Mouse (Mus musculus): ENCODE results near the gene Dbx2. TPM values are rescaled to one million over a fixed set of nuclear protein-coding genes. Genes with fewer than 3 reads are reported as not detected.
A peak's percentile ranks its signal among the peaks of the same experiment; 100 is the strongest.

Dbx2 gene
- polyA plus RNA-seq, 1 experiment from 2014 or later = 13.7 TPM

DNA sequence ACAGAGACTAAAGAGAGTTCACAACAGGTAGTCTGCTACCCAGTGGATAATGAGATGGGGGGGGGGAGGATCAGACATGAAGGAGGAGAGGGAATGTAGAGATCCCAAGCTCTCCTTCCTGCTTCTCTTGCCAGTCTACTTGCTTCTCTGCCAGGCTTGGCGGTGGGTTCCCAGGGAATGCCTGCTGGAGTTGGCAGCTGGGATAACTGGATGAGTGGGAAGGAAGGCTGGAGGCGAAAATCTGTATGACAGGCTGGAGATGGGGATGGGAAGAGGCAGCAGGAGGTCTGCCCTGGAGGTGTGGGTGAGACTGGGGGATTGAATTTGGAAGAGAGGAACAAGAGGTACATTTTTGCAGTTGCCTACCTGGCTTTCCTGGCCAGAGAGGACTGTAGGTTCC, 19.4 kb upstream of the Dbx2 start:
- Histone ChIP-seq H3K27ac (ENCODE audit: low read depth, low read length) (no peak overlapping the region), H3K4me2 (ENCODE audit: low read depth, low read length) (no peak overlapping the region), H3K9me3 (ENCODE audit: control insufficient read depth, low read length) (no peaks in the 10 kb centered on the region), H3K27me3 (ENCODE audit: control insufficient read depth, insufficient read depth, low read length) (no peaks in the 10 kb centered on the region), H3K4me3 (ENCODE audit: low read depth, low read length) (no peak overlapping the region), H3K4me1 (ENCODE audit: control insufficient read depth, insufficient read depth, low read length) (no peaks in the 10 kb centered on the region), H3K36me3 (ENCODE audit: control insufficient read depth, insufficient read depth, low read length) (no peaks in the 10 kb centered on the region), H3K9ac (replicated peaks; ENCODE audit: low read depth, low read length) (no peak overlapping the region)
- ATAC-seq (ENCODE audit: low read depth) = no peak
- 81% methylated on average over 2 of the region's 2 CpGs for WGBS

DNA sequence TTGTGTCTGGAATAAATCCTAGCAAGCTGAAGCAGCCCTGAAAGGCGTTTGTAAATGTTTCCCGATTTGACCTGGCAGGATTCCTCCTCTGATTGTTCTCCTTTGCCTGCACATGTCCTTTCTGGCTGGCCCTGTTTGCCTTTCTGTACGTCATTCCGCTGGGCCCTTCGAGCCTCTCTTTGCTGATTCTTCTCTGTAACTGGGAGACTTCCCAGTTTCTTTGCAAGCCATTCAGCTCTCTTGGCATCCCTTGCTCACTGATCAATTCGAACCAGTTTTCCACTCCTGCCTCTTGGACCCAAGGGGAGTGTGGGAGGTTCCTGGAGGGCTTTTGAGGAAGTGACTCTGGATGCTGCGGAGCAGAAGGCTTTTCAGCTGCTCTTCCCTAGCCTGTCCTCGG, 11.4 kb upstream of the Dbx2 start:
- Histone ChIP-seq H3K27ac (ENCODE audit: low read depth, low read length) (no peak overlapping the region), H3K4me3 (ENCODE audit: low read depth, low read length) (no peak overlapping the region), H3K4me1 (ENCODE audit: control insufficient read depth, insufficient read depth, low read length) (no peaks in the 10 kb centered on the region), H3K4me2 (ENCODE audit: low read depth, low read length) (no peak overlapping the region), H3K9ac (replicated peaks; ENCODE audit: low read depth, low read length) (no peak overlapping the region), H3K36me3 (ENCODE audit: control insufficient read depth, insufficient read depth, low read length) (no peaks in the 10 kb centered on the region), H3K9me3 (ENCODE audit: control insufficient read depth, low read length) (no peaks in the 10 kb centered on the region), H3K27me3 (ENCODE audit: control insufficient read depth, insufficient read depth, low read length) (no peaks in the 10 kb centered on the region)
- ATAC-seq (ENCODE audit: low read depth) = no peak
- 37% methylated on average over 8 of the region's 8 CpGs for WGBS

DNA sequence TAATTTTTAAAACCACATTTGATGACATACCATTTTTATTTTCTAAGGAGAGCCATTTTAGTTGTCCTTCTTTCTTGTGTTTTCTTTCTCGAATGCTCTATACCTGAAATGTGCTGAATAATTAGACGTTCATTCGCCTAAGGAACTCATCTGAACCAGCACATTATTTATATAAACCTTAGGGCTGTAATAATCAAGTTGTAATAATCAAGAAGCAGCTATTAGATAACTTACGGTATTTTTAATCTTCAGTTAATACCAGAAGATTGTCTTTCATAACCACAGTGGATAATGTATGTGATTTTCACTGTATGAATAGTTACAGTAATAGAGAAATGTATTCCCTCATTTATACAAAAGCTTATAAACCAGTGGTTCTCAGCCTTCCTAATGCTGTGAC, 9.2 kb upstream of the Dbx2 start:
- no peaks in the 10 kb centered on the region for H3K36me3 ChIP-seq (ENCODE audit: control insufficient read depth, insufficient read depth, low read length)
- H3K27ac ChIP-seq (ENCODE audit: low read depth, low read length) = no peak overlapping the region
- 94% methylated on average over 4 of the region's 4 CpGs for WGBS
- no peak for ATAC-seq (ENCODE audit: low read depth)
- H3K27me3 ChIP-seq (ENCODE audit: control insufficient read depth, insufficient read depth, low read length) = 0 out of 2 replicates have a peak, but pooled peaks cover 3% of the 10 kb centered on the region
- no peaks in the 10 kb centered on the region for H3K4me1 ChIP-seq (ENCODE audit: control insufficient read depth, insufficient read depth, low read length)
- H3K9me3 ChIP-seq (ENCODE audit: control insufficient read depth, low read length) = no peaks in the 10 kb centered on the region
- H3K4me3 ChIP-seq (ENCODE audit: low read depth, low read length) = no peak overlapping the region
- H3K9ac ChIP-seq (replicated peaks; ENCODE audit: low read depth, low read length) = no peak overlapping the region
- H3K4me2 ChIP-seq (ENCODE audit: low read depth, low read length) = no peak overlapping the region

DNA sequence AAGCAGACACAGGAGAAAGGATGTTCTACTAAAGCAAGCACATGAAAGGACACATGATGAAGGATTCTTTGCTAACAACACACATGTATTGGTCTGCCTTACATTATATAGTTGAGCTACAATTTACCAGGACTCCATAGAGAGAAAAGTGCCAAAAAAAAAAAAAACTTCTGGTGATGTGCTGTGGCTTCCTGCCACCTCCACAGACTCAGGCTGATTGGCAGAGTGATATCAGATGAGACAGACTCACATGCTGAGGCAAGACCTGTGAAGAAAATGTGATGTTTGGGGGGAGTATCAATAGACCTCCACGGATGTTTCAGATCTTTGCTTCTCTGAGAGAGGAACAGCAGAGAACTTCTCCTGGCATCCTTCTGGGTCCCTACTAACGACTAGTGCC, 6.0 kb upstream of the Dbx2 start:
- WGBS = 80% methylated on average over 2 of the region's 2 CpGs
- Histone ChIP-seq H3K9me3 (ENCODE audit: control insufficient read depth, low read length) (no peaks in the 10 kb centered on the region), H3K4me2 (ENCODE audit: low read depth, low read length) (no peak overlapping the region), H3K4me3 (ENCODE audit: low read depth, low read length) (no peak overlapping the region), H3K27me3 (ENCODE audit: control insufficient read depth, insufficient read depth, low read length) (peaks cover 15% of the 10 kb centered on the region; the same call in 1 of the 2 replicates), H3K4me1 (ENCODE audit: control insufficient read depth, insufficient read depth, low read length) (no peaks in the 10 kb centered on the region), H3K36me3 (ENCODE audit: control insufficient read depth, insufficient read depth, low read length) (no peaks in the 10 kb centered on the region), H3K9ac (replicated peaks; ENCODE audit: low read depth, low read length) (no peak overlapping the region), H3K27ac (ENCODE audit: low read depth, low read length) (no peak overlapping the region)
- no peak for ATAC-seq (ENCODE audit: low read depth)

DNA sequence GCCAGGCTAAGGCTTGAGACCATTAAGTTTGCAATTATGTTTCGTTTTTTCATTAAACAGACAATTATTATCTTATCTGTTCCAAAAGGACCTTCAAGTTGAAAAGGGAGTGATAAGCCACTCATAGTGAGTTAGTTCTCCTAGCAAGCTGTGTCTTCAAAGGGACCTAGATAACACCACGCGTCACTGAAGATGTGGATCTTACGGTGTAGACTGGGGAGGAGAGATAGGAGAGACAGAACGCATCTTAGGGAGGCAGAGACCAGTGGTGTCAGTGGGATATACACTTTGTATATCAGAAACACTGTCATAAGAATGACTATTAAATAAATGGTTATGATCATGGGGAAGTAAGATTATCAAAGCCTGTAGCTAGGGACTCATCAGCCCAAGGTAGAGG, 4.6 kb upstream of the Dbx2 start:
- Histone ChIP-seq H3K27me3 (ENCODE audit: control insufficient read depth, insufficient read depth, low read length) (peaks cover 22% of the 10 kb centered on the region; the same call in 1 of the 2 replicates), H3K4me3 (ENCODE audit: low read depth, low read length) (no peak overlapping the region), H3K36me3 (ENCODE audit: control insufficient read depth, insufficient read depth, low read length) (no peaks in the 10 kb centered on the region), H3K27ac (ENCODE audit: low read depth, low read length) (no peak overlapping the region), H3K9me3 (ENCODE audit: control insufficient read depth, low read length) (no peaks in the 10 kb centered on the region), H3K9ac (replicated peaks; ENCODE audit: low read depth, low read length) (no peak overlapping the region), H3K4me1 (ENCODE audit: control insufficient read depth, insufficient read depth, low read length) (no peaks in the 10 kb centered on the region), H3K4me2 (ENCODE audit: low read depth, low read length) (no peak overlapping the region)
- 95% methylated on average over 5 of the region's 5 CpGs for WGBS
- ATAC-seq (ENCODE audit: low read depth) = no peak

DNA sequence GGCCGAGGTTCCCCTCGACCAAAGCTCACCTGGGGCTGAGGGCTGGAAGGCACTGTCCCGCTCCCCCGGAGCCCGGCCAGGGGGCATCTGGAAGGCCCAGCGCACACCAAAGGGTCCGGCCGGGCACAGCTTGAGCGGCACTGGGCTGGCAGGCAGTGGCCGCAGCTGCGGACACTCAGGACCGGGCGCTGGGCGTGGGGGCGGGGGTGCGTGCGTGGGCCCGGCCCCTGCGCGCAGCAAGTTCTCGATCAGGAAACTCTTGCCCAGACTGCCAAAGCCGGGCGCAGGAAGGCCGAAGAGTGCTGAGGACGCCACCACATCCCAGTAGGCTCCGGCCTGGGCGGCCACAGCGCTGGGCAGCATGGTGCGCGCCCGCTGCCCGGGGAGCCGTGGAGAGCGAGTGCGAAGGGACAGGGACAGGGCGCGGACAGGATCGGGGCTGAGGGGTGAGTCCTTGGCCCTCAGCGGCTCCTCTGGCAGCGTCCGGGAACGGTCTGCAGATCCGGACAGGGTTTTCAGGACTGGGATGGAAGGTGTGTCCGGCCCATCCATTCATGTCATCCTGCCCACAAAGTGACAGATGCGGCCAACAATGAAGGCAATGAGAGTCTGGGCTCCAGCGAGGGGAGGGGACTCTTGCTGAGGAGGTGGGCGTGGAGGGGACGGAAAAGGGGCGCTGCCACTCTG, 1.4 kb downstream of the Dbx2 start:
- Histone ChIP-seq H3K4me2 (ENCODE audit: low read depth, low read length) (peak overlapping the region; percentile 45), H3K4me3 (ENCODE audit: low read depth, low read length) (peak overlapping the region; percentile 31), H3K27me3 (ENCODE audit: control insufficient read depth, insufficient read depth, low read length) (peaks cover 64% of the 10 kb centered on the region), H3K36me3 (ENCODE audit: control insufficient read depth, insufficient read depth, low read length) (no peaks in the 10 kb centered on the region), H3K27ac (ENCODE audit: low read depth, low read length) (no peak overlapping the region), H3K9ac (replicated peaks; ENCODE audit: low read depth, low read length) (peak overlapping the region; percentile 29; the same call in 1 of the 2 replicates), H3K4me1 (ENCODE audit: control insufficient read depth, insufficient read depth, low read length) (peaks cover 8% of the 10 kb centered on the region; the same call in 1 of the 2 replicates), H3K9me3 (ENCODE audit: control insufficient read depth, low read length) (no peaks in the 10 kb centered on the region)
- under 1% methylated on average over 43 of the region's 49 CpGs for WGBS
- peak; percentile 34; the same call in 1 of the 2 replicates for ATAC-seq (ENCODE audit: low read depth)

DNA sequence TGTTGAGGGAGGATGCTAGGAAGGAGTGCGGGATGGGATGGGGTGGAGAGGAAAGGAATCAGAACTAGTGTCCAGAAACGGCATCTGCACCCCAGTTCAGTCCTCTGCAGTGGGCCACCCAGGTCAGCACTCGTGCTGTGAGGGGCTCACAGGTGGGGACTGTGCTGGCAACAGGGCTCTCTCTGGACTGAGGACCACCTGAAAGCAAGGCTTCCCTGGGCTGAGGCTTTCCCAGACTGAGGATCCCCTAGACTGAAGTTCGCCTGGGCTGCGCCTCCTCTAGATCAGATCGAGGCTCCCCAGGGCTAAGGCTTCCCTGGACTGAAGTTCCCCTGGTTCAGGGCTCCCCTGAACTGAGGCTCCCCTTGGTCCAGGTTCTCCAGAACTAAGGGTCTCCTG, 1.9 kb downstream of the Dbx2 start:
- no peaks in the 10 kb centered on the region for H3K9me3 ChIP-seq (ENCODE audit: control insufficient read depth, low read length)
- no peaks in the 10 kb centered on the region for H3K36me3 ChIP-seq (ENCODE audit: control insufficient read depth, insufficient read depth, low read length)
- H3K4me2 ChIP-seq (ENCODE audit: low read depth, low read length) = peak overlapping the region; percentile 45
- WGBS = 7% methylated on average over 5 of the region's 6 CpGs
- H3K4me1 ChIP-seq (ENCODE audit: control insufficient read depth, insufficient read depth, low read length) = peaks cover 8% of the 10 kb centered on the region; the same call in 1 of the 2 replicates
- peaks cover 63% of the 10 kb centered on the region for H3K27me3 ChIP-seq (ENCODE audit: control insufficient read depth, insufficient read depth, low read length)
- no peak for ATAC-seq (ENCODE audit: low read depth)
- peak overlapping the region; percentile 29; the same call in 1 of the 2 replicates for H3K9ac ChIP-seq (replicated peaks; ENCODE audit: low read depth, low read length)
- H3K27ac ChIP-seq (ENCODE audit: low read depth, low read length) = no peak overlapping the region
- peak overlapping the region; percentile 31 for H3K4me3 ChIP-seq (ENCODE audit: low read depth, low read length)

DNA sequence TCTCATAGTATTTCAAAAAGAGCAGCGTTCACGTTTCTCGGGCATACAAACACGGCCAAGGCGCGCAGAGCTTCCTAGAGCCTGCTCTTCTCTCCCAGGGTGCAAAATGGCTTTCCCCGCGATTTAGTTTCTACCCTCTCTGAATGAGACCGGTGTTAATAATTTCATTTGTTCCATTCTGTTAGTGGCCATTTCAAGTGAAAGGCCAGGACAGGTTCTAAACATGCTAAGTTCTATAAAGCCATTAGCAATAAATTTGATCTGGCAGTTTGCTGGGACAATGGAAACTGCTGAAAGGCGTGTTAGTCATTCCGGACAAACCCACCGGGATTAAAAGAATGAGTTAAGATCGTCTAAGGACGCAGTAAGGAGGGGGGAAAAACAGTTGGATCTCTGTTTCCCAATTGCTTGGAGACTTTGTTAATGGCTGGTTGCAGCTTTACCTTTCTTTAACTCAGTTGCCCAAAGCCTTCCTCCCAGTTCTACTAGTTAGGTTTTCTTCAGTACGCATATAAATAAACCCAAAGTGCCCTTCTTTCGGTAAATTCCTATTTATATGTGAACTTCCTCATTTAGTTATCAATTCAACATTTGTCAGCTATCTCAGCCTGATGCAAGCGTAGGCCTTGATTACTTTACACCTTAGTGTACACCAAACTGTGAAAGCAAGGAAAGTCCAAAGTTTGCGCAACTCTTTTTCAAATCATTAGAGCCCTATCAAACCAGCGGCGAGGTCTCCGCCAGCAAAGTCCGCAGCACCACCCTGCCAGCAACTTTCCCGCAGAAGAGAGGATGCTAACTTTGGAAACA, 2.7 kb downstream of the Dbx2 start:
- Histone ChIP-seq H3K4me1 (ENCODE audit: control insufficient read depth, insufficient read depth, low read length) (peaks cover 8% of the 10 kb centered on the region; the same call in 1 of the 2 replicates), H3K4me2 (ENCODE audit: low read depth, low read length) (no peak overlapping the region; the same call in 1 of the 2 replicates), H3K9me3 (ENCODE audit: control insufficient read depth, low read length) (no peaks in the 10 kb centered on the region), H3K9ac (replicated peaks; ENCODE audit: low read depth, low read length) (no peak overlapping the region), H3K36me3 (ENCODE audit: control insufficient read depth, insufficient read depth, low read length) (no peaks in the 10 kb centered on the region), H3K27me3 (ENCODE audit: control insufficient read depth, insufficient read depth, low read length) (peaks cover 63% of the 10 kb centered on the region), H3K27ac (ENCODE audit: low read depth, low read length) (no peak overlapping the region), H3K4me3 (ENCODE audit: low read depth, low read length) (peak overlapping the region; percentile 31; the same call in 1 of the 2 replicates)
- WGBS = 2% methylated on average over 23 of the region's 23 CpGs
- ATAC-seq (ENCODE audit: low read depth) = no peak

DNA sequence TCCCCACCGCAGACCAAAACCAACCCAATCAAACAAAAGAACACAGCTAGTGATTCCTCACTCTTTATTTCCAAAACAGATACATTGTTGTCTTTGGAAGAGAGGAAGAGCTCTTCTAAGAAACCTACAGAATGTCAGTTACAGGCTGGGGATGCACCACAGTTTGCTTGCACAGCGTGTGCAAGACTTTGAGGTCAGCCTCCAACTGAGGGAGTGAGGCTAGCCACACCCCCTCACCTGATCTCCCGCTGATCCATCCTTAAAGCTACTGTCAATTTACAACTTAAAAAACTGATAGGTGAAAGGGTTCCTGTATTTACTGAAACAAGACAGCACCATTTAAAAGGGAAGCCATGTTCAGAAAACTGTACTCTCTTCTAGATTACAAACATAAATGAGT, 3.9 kb downstream of the Dbx2 start:
- no peak overlapping the region for H3K27ac ChIP-seq (ENCODE audit: low read depth, low read length)
- H3K9ac ChIP-seq (replicated peaks; ENCODE audit: low read depth, low read length) = no peak overlapping the region
- ATAC-seq (ENCODE audit: low read depth) = no peak
- no peak overlapping the region for H3K4me2 ChIP-seq (ENCODE audit: low read depth, low read length)
- 2% methylated on average over 3 of the region's 3 CpGs for WGBS
- H3K9me3 ChIP-seq (ENCODE audit: control insufficient read depth, low read length) = no peaks in the 10 kb centered on the region
- H3K36me3 ChIP-seq (ENCODE audit: control insufficient read depth, insufficient read depth, low read length) = no peaks in the 10 kb centered on the region
- no peak overlapping the region for H3K4me3 ChIP-seq (ENCODE audit: low read depth, low read length)
- H3K4me1 ChIP-seq (ENCODE audit: control insufficient read depth, insufficient read depth, low read length) = peaks cover 8% of the 10 kb centered on the region; the same call in 1 of the 2 replicates
- peaks cover 68% of the 10 kb centered on the region for H3K27me3 ChIP-seq (ENCODE audit: control insufficient read depth, insufficient read depth, low read length)
